Mouse (Mus musculus) colon, adult 2 months (tissue): Measurements from ENCODE around the gene Rnaseh2b. TPM values are rescaled to one million over a fixed set of nuclear protein-coding genes. Genes with fewer than 3 reads are reported as not detected.

Experiments used
- polyA plus RNA-seq: library from polyadenylated mRNA; depleted of rRNA; stranded (reverse); fragments of >200 nt; gene quantifications from 2 replicates; pipeline ENCODE4 v1.2.3, GENCODE M21; 2012; rRNA removed

Rnaseh2b gene
- 1.4 and 1.5 TPM in 2 replicates for polyA plus RNA-seq

DNA sequence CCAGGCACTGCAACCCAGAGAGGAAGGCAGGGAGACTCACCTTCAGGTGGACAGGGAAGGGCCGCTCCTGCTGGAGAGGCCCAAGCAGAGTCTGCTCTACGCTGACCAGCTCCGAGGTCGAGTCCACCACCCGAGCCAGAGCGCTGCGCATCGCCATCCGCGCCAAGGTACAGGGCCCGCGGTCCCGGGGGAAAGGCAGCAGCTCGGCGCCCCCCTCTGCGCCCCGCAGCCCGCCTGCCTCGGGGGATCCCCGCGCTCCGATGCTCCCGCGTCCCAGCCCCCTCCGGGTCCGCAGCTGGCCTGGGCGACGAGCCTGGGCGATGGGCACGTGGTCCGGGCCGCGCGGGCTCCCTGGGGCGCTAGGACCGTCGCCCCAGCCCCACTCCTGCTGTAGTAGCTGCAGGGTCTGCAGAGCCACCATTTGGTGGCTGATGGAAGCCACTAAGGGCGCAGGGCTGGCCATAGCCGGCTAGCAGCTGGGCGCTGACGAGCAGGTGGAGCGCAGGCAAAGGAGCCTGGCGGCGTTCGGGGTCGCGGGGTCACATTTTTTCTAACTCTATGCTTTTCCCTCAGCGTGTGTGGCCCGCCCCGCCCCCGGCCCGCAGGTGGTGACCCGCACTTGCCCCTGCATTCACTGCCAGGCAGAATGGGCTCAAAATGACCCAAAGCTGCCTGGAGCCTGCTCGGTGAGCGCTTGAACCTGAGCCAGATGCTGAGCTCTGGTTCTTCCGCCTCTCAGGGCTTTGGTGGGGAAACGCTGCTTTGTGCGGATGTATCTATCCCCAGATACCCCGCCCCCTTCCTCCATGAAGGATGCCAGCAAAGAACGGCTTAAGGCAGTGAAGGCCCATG lies at the start of gene Rnaseh2b, which contains the start of gene Dleu7:
Gene Rnaseh2b (plus strand): TSS at position 102 of the 852 bp plus-strand sequence.
Gene Dleu7 (minus strand): TSS at position 560 of the 852 bp plus-strand sequence.

Other genes with a start within 250 kb of the Rnaseh2b start
- gene Dleu7, start 458 bp downstream of the Rnaseh2b start, polyA plus RNA-seq, result 0.67 and 1.3 TPM in 2 replicates
- not detected in 2 replicates for gene Gucy1b2, start 163.7 kb downstream of the Rnaseh2b start, polyA plus RNA-seq